Mouse (Mus musculus) 416B (cell line): ENCODE data around the gene Tmem258.
"Not testable (repeated sequence)": the region's sequence is repeated elsewhere in the genome, so short reads cannot be mapped to it uniquely, and the experiment has no call there.

ENCODE experiments used
- DNase-seq: peaks from one replicate; pipeline ENCODE4 v3.0.0; 2011; ENCODE audit warnings: low read depth

The Tmem258 gene

DNA sequence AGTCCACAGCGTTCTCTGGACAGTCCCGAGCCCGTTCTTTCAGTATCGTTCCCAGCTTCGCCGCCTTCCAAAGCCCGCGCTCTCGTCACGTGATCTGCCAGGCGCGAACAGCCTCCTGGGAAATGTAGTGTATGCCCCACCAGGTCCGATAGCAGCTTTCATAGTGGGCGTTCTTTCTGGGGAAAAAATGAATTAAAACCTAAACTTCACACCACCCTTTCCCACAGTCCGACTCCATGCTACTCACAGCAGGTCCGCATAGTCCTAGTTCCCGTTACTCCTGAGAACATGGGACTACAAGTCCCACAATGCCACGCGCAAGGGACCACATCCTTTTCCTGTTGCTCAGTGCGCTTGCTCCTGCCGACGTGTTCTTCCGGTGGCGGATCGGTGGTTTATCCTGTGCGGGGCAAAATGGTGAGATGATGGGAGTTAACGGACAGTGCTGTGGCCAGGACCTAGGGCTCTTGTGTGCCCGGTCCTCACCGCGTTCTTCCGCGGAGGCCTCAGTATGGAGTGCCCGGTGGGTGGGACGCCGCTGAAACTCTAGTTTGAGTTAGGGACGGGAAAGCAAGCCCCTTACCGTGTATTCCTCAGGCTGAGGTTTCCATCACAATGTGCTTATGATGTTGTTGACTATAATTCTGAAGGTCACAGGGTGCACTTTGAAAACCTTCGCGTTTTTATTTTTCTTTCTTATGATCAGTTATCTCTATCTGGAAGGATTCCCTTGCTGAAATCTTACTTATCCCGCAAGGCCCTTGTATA lies at the start of gene Tmem258, which contains the start of gene Fen1:
Gene Tmem258 (plus strand): TSS at position 167 of the 768 bp plus-strand sequence.
Gene Fen1 (minus strand): TSS at position 322 of the 768 bp plus-strand sequence.
- DNase-seq = peak; percentile 96

GRCm38 (mm10) chr19:10157725-10158124 lies 46.1 kb upstream of the Tmem258 start:
- no peak for DNase-seq

DNA sequence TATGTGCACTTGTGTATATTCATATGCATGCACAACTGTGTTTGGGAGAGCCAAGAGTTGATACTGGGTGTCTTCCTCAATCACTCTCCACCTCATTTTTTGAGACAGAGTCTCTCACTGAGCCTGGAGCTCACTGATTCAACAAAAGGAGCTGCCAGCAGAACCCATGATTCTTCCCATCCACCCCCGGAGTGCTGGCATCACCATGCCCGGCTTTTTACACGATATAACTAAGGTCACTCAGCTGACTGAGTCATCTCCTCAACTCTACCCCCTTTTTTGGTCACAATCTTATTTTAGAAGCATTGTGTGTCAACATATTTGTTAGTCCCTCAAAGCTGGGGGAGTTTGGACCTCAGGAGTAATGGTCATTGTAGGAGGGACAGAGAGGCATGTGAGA lies 39.9 kb upstream of the Tmem258 start:
- DNase-seq = peak; percentile 15

DNA sequence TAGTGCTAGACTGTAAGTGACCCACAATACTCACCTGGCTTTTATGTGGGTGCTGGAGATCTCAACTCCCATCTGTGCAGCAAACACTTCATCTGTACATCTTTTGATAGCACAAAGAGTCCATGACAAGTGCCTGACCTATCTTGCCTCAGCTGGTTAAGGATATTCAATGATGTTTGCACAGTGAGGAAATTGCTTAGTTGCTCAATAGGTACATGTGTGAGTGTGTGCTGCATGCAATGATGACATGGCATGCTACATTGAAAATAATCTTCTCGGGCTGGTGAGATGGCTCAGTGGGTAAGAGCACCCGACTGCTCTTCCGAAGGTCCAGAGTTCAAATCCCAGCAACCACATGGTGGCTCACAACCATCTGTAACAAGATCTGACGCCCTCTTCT lies 37.9 kb upstream of the Tmem258 start:
- peak; percentile 63 for DNase-seq

- DNase-seq = no peak
These were observed 36.7 kb upstream of the Tmem258 start for GRCm38 (mm10) chr19:10167112-10167511.

- DNase-seq = no peak
These were observed 35.9 kb upstream of the Tmem258 start for GRCm38 (mm10) chr19:10167951-10168350.

GRCm38 (mm10) chr19:10168441-10168840 lies 35.4 kb upstream of the Tmem258 start:
- no peak for DNase-seq

DNA sequence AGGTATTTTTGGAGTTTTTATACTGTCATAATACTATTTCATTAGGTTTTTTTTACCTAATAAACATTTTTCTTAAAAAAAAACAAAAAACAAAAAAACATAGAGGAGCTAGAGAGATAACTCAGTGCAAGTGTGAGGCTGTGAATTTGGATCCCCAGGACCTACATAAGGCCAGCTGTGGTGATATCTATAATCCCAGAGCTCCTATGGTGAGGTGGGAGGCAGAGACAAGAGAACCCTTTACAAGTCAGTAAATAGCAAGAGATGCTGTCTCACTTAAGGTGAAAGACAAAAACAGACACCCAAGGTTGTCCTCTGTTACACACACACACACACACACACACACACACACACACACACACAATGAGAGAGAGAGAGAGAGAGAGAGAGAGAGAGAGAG lies 34.6 kb upstream of the Tmem258 start:
- DNase-seq = no peak

DNA sequence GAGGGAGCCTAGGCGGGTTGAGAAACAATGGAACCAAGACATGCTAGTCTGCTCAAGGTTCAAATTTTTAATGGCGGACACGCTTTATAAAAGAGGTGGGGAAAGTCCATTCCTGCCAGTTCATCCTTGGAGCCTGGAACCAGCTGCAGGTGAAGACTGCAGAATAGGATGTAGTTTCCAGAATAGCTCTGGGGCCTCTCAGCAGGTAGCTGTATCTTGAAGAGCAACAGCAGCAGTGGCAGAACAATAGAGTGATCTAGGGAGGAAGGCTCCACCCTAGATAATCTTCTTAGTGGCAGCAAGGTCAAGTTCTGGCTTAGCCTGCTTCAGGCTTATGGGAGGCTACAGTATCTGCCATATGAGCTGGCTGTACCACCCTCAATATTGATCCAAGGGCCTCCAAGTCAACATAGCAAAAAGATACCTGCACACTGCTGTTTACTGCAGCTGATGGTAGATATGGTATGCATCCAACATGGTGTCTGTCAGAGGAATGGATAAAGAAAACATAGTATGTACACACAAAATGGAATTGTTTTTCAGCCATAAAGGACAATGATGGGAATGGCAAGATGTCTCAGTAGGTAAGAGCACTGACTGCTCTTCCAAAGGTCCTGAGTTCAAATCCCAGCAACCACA lies 34.0 kb upstream of the Tmem258 start:
- not testable (repeated sequence) for DNase-seq

DNA sequence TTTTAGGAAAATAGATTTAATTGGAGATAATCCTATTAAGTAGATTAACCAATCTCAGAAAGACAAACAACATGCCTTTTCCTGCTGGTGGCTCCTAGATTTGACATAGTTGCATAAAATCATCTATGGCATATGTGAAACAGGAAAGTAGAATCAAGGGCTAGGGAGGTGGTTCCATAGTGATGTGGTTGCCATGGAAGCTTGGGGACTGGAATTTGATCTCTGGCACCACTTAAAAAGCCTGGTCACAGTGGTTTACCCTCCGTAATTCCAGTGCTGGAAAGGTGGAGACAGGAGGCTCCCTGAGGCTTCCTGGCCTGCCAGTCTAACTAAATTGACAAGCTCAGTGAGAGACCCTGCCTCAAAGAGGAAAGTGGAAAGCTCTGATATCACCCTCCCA lies 33.3 kb upstream of the Tmem258 start:
- DNase-seq = no peak

- no peak for DNase-seq
These were observed 32.5 kb upstream of the Tmem258 start for GRCm38 (mm10) chr19:10171359-10171758.

- DNase-seq = peak; percentile 78
These were observed 32.0 kb upstream of the Tmem258 start for GRCm38 (mm10) chr19:10171846-10172245.

DNA sequence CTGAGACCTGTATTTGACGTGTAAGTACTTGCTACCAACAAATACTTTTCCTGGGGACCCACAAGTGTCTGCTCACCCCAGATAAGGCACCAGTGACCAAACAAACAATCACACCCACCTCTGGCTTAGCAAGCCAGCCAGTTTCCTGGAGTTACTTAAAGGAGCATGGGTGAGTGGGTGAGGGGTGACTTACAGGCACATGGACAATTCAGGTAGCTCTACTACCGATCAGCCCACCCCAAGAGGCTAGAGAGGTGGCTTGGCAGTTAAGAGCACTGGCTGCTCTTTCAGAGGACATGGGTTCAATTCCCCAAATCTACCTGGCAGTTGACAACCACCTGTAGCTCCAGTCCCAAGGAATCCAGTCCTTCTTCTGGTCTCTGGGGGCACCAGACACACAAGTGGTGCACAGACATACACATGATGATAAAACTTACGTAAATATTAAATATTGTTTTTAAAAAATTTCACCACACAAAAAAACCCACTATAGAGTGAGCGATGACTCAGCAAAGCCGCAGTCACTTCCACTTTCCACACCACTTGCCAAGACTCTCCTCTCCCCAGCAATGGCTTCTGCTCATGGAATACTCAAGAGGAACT lies 30.6 kb upstream of the Tmem258 start:
- DNase-seq = peak; percentile 96

- peak; percentile 94 for DNase-seq
These were observed 29.8 kb upstream of the Tmem258 start for GRCm38 (mm10) chr19:10173844-10174539.

GRCm38 (mm10) chr19:10174956-10175355 lies 28.9 kb upstream of the Tmem258 start:
- no peak for DNase-seq

GRCm38 (mm10) chr19:10176477-10176876 lies 27.3 kb upstream of the Tmem258 start:
- DNase-seq = no peak

- peak; percentile 71 for DNase-seq
These were observed 26.9 kb upstream of the Tmem258 start for GRCm38 (mm10) chr19:10176941-10177372.

GRCm38 (mm10) chr19:10181225-10181624 lies 22.6 kb upstream of the Tmem258 start:
- no peak for DNase-seq

- DNase-seq = peak; percentile 84
These were observed 21.7 kb upstream of the Tmem258 start for GRCm38 (mm10) chr19:10182142-10182541.

DNA sequence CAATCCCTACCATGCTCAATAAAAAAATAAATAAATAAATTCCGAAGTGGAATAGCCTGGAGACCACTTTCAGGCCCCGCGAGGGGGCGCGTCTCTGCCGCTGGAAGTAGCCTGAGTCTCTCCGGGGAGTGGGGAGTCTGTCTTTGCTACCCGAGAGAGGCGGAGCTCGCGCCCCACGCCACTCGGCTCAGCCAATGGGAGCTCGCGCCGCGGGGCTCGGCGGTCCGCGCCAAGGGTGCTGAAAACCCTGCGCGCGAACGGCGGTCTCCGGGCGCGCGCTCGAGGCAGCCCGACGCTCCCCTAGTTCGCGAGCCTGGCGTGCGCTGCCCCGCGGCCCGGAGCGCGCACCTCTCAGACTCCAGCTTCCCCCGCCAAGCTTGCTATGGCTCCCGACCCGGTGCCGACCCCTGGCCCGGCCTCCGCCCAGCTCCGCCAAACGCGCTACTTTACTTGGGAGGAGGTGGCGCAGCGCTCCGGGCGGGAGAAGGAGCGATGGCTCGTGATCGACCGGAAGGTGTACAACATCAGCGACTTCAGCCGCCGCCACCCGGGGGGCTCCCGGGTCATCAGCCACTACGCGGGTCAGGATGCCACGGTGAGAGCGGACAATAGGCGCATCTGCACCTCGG lies 21.0 kb upstream of the Tmem258 start, which contains the start of gene Fads1:
Gene Fads1 (plus strand): TSS at position 219 of the 629 bp plus-strand sequence.
- peak; percentile 93 for DNase-seq

DNA sequence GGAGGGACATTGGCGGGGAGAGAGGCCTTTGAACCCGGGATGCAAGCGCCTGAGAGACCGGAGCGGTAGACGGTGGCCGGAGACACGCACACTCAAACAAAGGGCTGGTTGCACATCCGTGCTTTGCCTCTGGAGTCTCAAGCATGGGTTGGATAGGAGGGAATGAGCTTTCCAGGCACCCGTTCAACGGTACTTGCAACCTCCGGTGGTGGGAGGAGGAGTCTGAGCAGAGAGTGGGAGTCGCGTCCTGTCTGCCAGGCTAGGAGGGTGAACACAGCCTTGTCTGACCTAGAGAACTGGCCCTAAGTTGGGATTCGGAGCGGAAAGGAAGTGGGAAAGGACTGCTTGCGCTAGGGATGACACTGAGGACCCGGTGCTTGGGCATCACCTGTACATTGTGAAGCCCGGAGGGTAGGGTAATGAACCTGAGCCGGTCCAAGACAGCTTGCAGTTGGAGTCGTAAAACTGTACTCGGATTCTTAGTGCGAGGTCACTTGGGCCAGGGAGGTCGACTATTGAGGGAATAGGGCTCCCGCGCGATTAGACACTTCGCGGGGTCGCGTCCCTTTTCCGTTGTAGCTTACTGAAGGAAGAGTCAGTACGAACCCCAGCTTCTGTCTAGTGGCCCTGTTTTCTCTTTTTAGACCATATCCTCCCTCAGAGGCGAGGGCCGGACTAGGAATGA lies 20.4 kb upstream of the Tmem258 start:
- peak; percentile 83 for DNase-seq
